In genomic region chr9:50561918-50562360, GRCm38 (mm10) we compare ENCODE assay signal across 46 mouse cellular contexts. TPM values are rescaled to one million over a fixed set of nuclear protein-coding genes. Genes with fewer than 3 reads are reported as not detected.
"Had no signal": no experiment of that assay in that cellular context is flagged by ENCODE, and none has a peak within 500 bp of the region (broad histone marks: within the 10 kb centered on the region; RNA-seq: fewer than 3 reads in every experiment).

No protein-coding gene starts in this region.

- H3K4me2 ChIP-seq: limb, embryonic 12.5 days; limb, embryonic 13.5 days; limb, embryonic 15.5 days; liver, embryonic 11.5 days; liver, embryonic 12.5 days; liver, embryonic 13.5 days; liver, embryonic 15.5 days; lung, embryonic 14.5 days; lung, embryonic 15.5 days; midbrain, embryonic 11.5 days; midbrain, embryonic 12.5 days; midbrain, embryonic 13.5 days; midbrain, embryonic 15.5 days had no signal

- H3K9ac ChIP-seq: limb, embryonic 12.5 days; limb, embryonic 13.5 days; limb, embryonic 15.5 days; liver, embryonic 12.5 days; liver, embryonic 13.5 days; liver, embryonic 14.5 days; liver, embryonic 15.5 days; liver, postnatal 0 days; lung, embryonic 14.5 days; lung, embryonic 15.5 days; midbrain, embryonic 12.5 days; midbrain, embryonic 13.5 days; midbrain, embryonic 15.5 days had no signal

- DNase-seq: left cerebral cortex, postnatal 4 days; liver, embryonic 13.5 days; liver, postnatal 0 days; lung, adult 18-20 months; lung, adult 2 months; lung, embryonic 14.5 days; lung, postnatal 10 days; lung, postnatal 14 days; lung, postnatal 36 days; lung, postnatal 4 days; midbrain, embryonic 14.5 days had no signal

- H3K9me3 ChIP-seq: limb, embryonic 10.5 days; limb, embryonic 12.5 days; limb, embryonic 13.5 days; limb, embryonic 15.5 days; liver, embryonic 12.5 days; liver, embryonic 13.5 days; liver, embryonic 15.5 days; lung, embryonic 15.5 days; midbrain, embryonic 15.5 days had no signal

- ATAC-seq: liver, embryonic 12.5 days; lung, postnatal 0 days; midbrain, embryonic 13.5 days; midbrain, embryonic 15.5 days; midbrain, embryonic 16.5 days had no signal

- H3K27ac ChIP-seq: left cerebral cortex, adult 2 months; limb, embryonic 10.5 days; limb, embryonic 12.5 days; limb, embryonic 13.5 days; limb, embryonic 15.5 days; liver, embryonic 12.5 days; liver, embryonic 13.5 days; liver, embryonic 14.5 days; liver, embryonic 15.5 days; lung, embryonic 15.5 days; macrophage; midbrain, embryonic 10.5 days; midbrain, embryonic 12.5 days; midbrain, embryonic 13.5 days; midbrain, embryonic 15.5 days had no signal

- H3K4me1 ChIP-seq: limb, embryonic 10.5 days; limb, embryonic 12.5 days; limb, embryonic 13.5 days; limb, embryonic 15.5 days; liver, embryonic 12.5 days; liver, embryonic 13.5 days; liver, embryonic 15.5 days; lung, embryonic 15.5 days; megakaryocyte, embryonic 14.5 days; midbrain, embryonic 10.5 days; midbrain, embryonic 12.5 days; midbrain, embryonic 13.5 days; midbrain, embryonic 15.5 days had no signal

- H3K4me3 ChIP-seq: left cerebral cortex, adult 2 months; limb, embryonic 10.5 days; limb, embryonic 12.5 days; limb, embryonic 13.5 days; limb, embryonic 15.5 days; liver, embryonic 12.5 days; liver, embryonic 13.5 days; liver, embryonic 15.5 days; lung, embryonic 15.5 days; megakaryocyte, embryonic 14.5 days; midbrain, embryonic 10.5 days; midbrain, embryonic 12.5 days; midbrain, embryonic 13.5 days; midbrain, embryonic 15.5 days; myocyte had no signal

- H3K27me3 ChIP-seq: limb, embryonic 12.5 days; limb, embryonic 13.5 days; limb, embryonic 15.5 days; liver, embryonic 13.5 days; liver, embryonic 15.5 days; lung, embryonic 15.5 days; megakaryocyte, embryonic 14.5 days; midbrain, embryonic 12.5 days; midbrain, embryonic 13.5 days; midbrain, embryonic 15.5 days had no signal

- H3K36me3 ChIP-seq: limb, embryonic 10.5 days; limb, embryonic 12.5 days; limb, embryonic 13.5 days; limb, embryonic 15.5 days; liver, embryonic 12.5 days; liver, embryonic 13.5 days; liver, embryonic 15.5 days; lung, embryonic 15.5 days; midbrain, embryonic 15.5 days had no signal

RNA-seq across cellular contexts. Expression of gene Tex12, which starts 0.8 kb away (rescaled TPM):
- total RNA-seq: left cerebral cortex, adult 2 months; left cerebral cortex, adult 8-10 months; left cerebral cortex, postnatal 10 days; left cerebral cortex, postnatal 14 days; left cerebral cortex, postnatal 25 days; left cerebral cortex, postnatal 36 days; left cerebral cortex, postnatal 4 days; megakaryocyte progenitor cell, adult 5-6 weeks; megakaryocyte, adult 5-6 weeks; megakaryocyte-erythroid progenitor cell, adult 5-6 weeks; midbrain, postnatal 0 days; monocyte, adult 5-6 weeks had no signal
- polyA plus RNA-seq: limb, embryonic 10.5 days; limb, embryonic 11.5 days; limb, embryonic 12.5 days; limb, embryonic 13.5 days; limb, embryonic 14.5 days; limb, embryonic 15.5 days; liver, embryonic 11.5 days; liver, embryonic 12.5 days; liver, embryonic 13.5 days; liver, embryonic 14.5 days; liver, embryonic 15.5 days; liver, embryonic 16.5 days; liver, postnatal 0 days; lung, adult 2 months; lung, embryonic 14.5 days; lung, embryonic 15.5 days; lung, embryonic 16.5 days; lung, postnatal 0 days; macrophage; midbrain, postnatal 0 days; myocyte; neural tube, embryonic 11.5 days had no signal

RNA-seq across cellular contexts. Expression of gene Il18, which starts 7.3 kb away (rescaled TPM):
- total RNA-seq: megakaryocyte-erythroid progenitor cell, adult 5-6 weeks had no signal
